Mouse (Mus musculus) erythroblast, embryonic 14.5 days (primary cell): ENCODE results near the gene Tagln.

Experiments
- GATA1 ChIP-seq: IDR thresholded peaks from 2 replicates; pipeline ENCODE4 v1.6.1; 2012; ENCODE audit warnings: low read length, inconsistent platforms, mixed read lengths
- TAL1 ChIP-seq: IDR thresholded peaks from 3 replicates; pipeline ENCODE4 v1.6.1; 2012; ENCODE audit warnings: low read length, inconsistent platforms, mixed read lengths

DNA sequence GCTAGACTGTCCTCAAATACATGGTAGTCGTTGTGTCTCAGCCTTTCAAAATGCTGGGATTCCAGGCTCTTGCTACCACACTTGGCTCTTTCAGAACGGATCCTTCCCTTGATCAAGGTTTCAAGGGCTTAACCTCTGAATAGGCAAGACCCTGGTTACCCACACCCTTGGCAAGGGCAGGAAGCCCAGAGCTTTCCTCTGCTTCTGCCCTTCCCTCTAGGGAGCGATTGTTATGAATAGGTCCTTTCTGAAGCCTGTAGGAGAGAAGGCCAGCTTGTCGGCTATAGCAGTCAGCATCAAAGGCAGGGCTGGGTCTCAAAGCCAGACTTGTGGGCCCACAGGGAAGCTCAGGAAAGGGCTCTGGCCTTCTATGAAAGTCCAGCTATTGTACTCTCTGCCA lies 23.0 kb upstream of the Tagln start:
- TF ChIP-seq GATA1 (no peak), TAL1 (no peak)
